Mouse (Mus musculus): ENCODE measurements at regions not wholly inside any gene's neighbourhood (a gene's known extent, or its start where the extent isn't known, plus 50 kb on each side); places are given as distances from the start of the nearest gene placed in this dataset.

GRCm38 (mm10) chr9:115680703-115681576, 228.3 kb upstream of the Gadl1 start:
- DNase-seq (ENCODE audit: low spot score) (peak; percentile 11), ATAC-seq (replicated peaks; ENCODE audit: low FRiP score, low read depth) (no peak)
- H3K4me2 ChIP-seq (ENCODE audit: low read length), result no peak overlapping the region
- WGBS, result 66% methylated on average over 9 of the region's 9 CpGs
- no peak overlapping the region for H3K27ac ChIP-seq
- H3K4me3 ChIP-seq (replicated peaks; ENCODE audit: low read depth, low read length), result no peak overlapping the region
- H3K4me1 ChIP-seq (replicated peaks; ENCODE audit: insufficient read depth, low read length), result peaks cover 8% of the 10 kb centered on the region; the same call in 1 of the 2 replicates
- no peak overlapping the region for H3K9ac ChIP-seq (ENCODE audit: low read depth, low read length)
- no peak for TF ChIP-seq CTCF (IDR thresholded peaks at IDR 0.05; ENCODE audit: low read depth)
- H3K9me3 ChIP-seq (replicated peaks; ENCODE audit: low read length), result no peaks in the 10 kb centered on the region
- no peaks in the 10 kb centered on the region for H3K36me3 ChIP-seq (ENCODE audit: insufficient read depth, low read length)
- no peaks in the 10 kb centered on the region for H3K27me3 ChIP-seq (ENCODE audit: insufficient read depth, low read length)

- Histone ChIP-seq H3K9me3 (replicated peaks; ENCODE audit: low read length) (no peaks in the 10 kb centered on the region), H3K27me3 (ENCODE audit: insufficient read depth, low read length) (no peaks in the 10 kb centered on the region), H3K4me3 (replicated peaks; ENCODE audit: low read depth, low read length) (no peak overlapping the region), H3K27ac (no peak overlapping the region), H3K4me1 (replicated peaks; ENCODE audit: insufficient read depth, low read length) (peaks cover 8% of the 10 kb centered on the region; the same call in 1 of the 2 replicates), H3K36me3 (ENCODE audit: insufficient read depth, low read length) (no peaks in the 10 kb centered on the region), H3K9ac (ENCODE audit: low read depth, low read length) (no peak overlapping the region), H3K4me2 (ENCODE audit: low read length) (no peak overlapping the region)
- 41% methylated on average over 9 of the region's 9 CpGs for WGBS
- TF ChIP-seq CTCF (IDR thresholded peaks at IDR 0.05; ENCODE audit: low read depth), result no peak
- ATAC-seq (replicated peaks; ENCODE audit: low FRiP score, low read depth) (no peak), DNase-seq (ENCODE audit: low spot score) (no peak)
These were observed 227.4 kb upstream of the Gadl1 start for GRCm38 (mm10) chr9:115681841-115682240.

- Histone ChIP-seq H3K36me3 (ENCODE audit: insufficient read depth, low read length) (no peaks in the 10 kb centered on the region), H3K9me3 (replicated peaks; ENCODE audit: low read length) (no peaks in the 10 kb centered on the region), H3K4me2 (ENCODE audit: low read length) (no peak overlapping the region), H3K9ac (ENCODE audit: low read depth, low read length) (no peak overlapping the region), H3K27me3 (ENCODE audit: insufficient read depth, low read length) (no peaks in the 10 kb centered on the region), H3K4me3 (replicated peaks; ENCODE audit: low read depth, low read length) (no peak overlapping the region), H3K4me1 (replicated peaks; ENCODE audit: insufficient read depth, low read length) (peaks cover 8% of the 10 kb centered on the region; the same call in 1 of the 2 replicates), H3K27ac (no peak overlapping the region)
- TF ChIP-seq CTCF (IDR thresholded peaks at IDR 0.05; ENCODE audit: low read depth), result no peak
- DNase-seq (ENCODE audit: low spot score), result no peak
- ATAC-seq (replicated peaks; ENCODE audit: low FRiP score, low read depth), result no peak
These were observed 225.3 kb upstream of the Gadl1 start for GRCm38 (mm10) chr9:115683951-115684350.

GRCm38 (mm10) chr9:115686605-115687004, 222.7 kb upstream of the Gadl1 start:
- Histone ChIP-seq H3K27me3 (ENCODE audit: insufficient read depth, low read length) (no peaks in the 10 kb centered on the region), H3K9ac (ENCODE audit: low read depth, low read length) (no peak overlapping the region), H3K36me3 (ENCODE audit: insufficient read depth, low read length) (no peaks in the 10 kb centered on the region), H3K27ac (no peak overlapping the region), H3K4me1 (replicated peaks; ENCODE audit: insufficient read depth, low read length) (peaks cover 4% of the 10 kb centered on the region; the same call in 1 of the 2 replicates), H3K4me2 (ENCODE audit: low read length) (no peak overlapping the region), H3K4me3 (replicated peaks; ENCODE audit: low read depth, low read length) (no peak overlapping the region), H3K9me3 (replicated peaks; ENCODE audit: low read length) (no peaks in the 10 kb centered on the region)
- DNase-seq (ENCODE audit: low spot score), result no peak
- 88% methylated on average over 5 of the region's 5 CpGs for WGBS
- no peak for ATAC-seq (replicated peaks; ENCODE audit: low FRiP score, low read depth)
- no peak for TF ChIP-seq CTCF (IDR thresholded peaks at IDR 0.05; ENCODE audit: low read depth)

GRCm38 (mm10) chr9:115692837-115693236, 216.4 kb upstream of the Gadl1 start:
- Histone ChIP-seq H3K27me3 (ENCODE audit: insufficient read depth, low read length) (no peaks in the 10 kb centered on the region), H3K9ac (ENCODE audit: low read depth, low read length) (no peak overlapping the region), H3K4me2 (ENCODE audit: low read length) (no peak overlapping the region), H3K4me3 (replicated peaks; ENCODE audit: low read depth, low read length) (no peak overlapping the region), H3K36me3 (ENCODE audit: insufficient read depth, low read length) (no peaks in the 10 kb centered on the region), H3K27ac (no peak overlapping the region), H3K4me1 (replicated peaks; ENCODE audit: insufficient read depth, low read length) (no peaks in the 10 kb centered on the region), H3K9me3 (replicated peaks; ENCODE audit: low read length) (no peaks in the 10 kb centered on the region)
- TF ChIP-seq CTCF (IDR thresholded peaks at IDR 0.05; ENCODE audit: low read depth), result peak; percentile 52; the same call in 1 of the 2 replicates
- ATAC-seq (replicated peaks; ENCODE audit: low FRiP score, low read depth) (no peak), DNase-seq (ENCODE audit: low spot score) (no peak)
- WGBS, result 55% methylated on average over 2 of the region's 2 CpGs

GRCm38 (mm10) chr9:115703791-115704190, 205.5 kb upstream of the Gadl1 start:
- no peaks in the 10 kb centered on the region for H3K4me1 ChIP-seq (replicated peaks; ENCODE audit: insufficient read depth, low read length)
- H3K9ac ChIP-seq (ENCODE audit: low read depth, low read length), result no peak overlapping the region
- no peaks in the 10 kb centered on the region for H3K27me3 ChIP-seq (ENCODE audit: insufficient read depth, low read length)
- no peak for TF ChIP-seq CTCF (IDR thresholded peaks at IDR 0.05; ENCODE audit: low read depth)
- DNase-seq (ENCODE audit: low spot score) (no peak), ATAC-seq (replicated peaks; ENCODE audit: low FRiP score, low read depth) (no peak)
- H3K9me3 ChIP-seq (replicated peaks; ENCODE audit: low read length), result no peaks in the 10 kb centered on the region
- no peak overlapping the region for H3K4me3 ChIP-seq (replicated peaks; ENCODE audit: low read depth, low read length)
- no peaks in the 10 kb centered on the region for H3K36me3 ChIP-seq (ENCODE audit: insufficient read depth, low read length)
- no peak overlapping the region for H3K27ac ChIP-seq
- H3K4me2 ChIP-seq (ENCODE audit: low read length), result no peak overlapping the region
- 95% methylated on average over 7 of the region's 7 CpGs for WGBS

Measured in kidney, postnatal 0 days (tissue).